Mouse (Mus musculus): Measurements from ENCODE around the gene Tatdn3.

Gene Tatdn3

GRCm38 (mm10) chr1:191083230-191083629 is 20.5 kb upstream of the Tatdn3 start:
- DNase-seq (ENCODE audit: low read depth in 1 of 2, low spot score in 2 of 2): no peak

DNA sequence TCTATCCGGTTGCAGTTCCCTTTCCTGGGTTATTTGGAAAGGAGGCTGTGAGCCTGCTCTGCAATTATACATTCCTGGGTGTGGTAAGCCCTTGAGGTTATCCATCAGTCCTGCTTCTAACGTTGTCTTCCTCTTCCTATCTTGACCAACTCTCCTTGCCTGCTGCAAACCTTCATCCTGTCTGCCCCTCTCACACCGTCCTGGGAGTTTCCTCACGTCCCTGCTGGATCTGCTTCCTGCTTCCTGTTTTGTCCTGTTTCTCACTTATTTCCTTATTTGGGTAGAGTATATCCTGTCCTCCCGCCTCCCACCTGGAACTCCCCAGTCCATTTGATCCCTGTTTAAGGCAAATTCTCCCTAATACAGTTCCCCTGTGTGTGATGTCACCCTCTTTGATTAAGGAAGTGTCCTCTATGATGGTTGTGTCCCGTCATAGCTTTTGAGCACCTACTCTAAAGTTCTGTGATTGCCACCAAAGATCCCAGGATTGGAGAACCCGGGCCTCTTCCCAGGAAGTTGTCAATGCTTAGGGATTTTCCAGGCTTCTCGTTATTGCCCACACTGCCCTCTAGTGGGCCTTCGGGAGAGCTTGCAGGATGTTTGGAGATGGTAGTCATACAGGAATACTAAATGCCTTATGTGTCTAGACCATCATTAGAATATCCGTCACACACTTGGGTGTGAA is 12.6 kb upstream of the Tatdn3 start:
- peak; percentile 45 to 51 for DNase-seq (ENCODE audit: low read depth in 1 of 2, low spot score in 2 of 2)

DNA sequence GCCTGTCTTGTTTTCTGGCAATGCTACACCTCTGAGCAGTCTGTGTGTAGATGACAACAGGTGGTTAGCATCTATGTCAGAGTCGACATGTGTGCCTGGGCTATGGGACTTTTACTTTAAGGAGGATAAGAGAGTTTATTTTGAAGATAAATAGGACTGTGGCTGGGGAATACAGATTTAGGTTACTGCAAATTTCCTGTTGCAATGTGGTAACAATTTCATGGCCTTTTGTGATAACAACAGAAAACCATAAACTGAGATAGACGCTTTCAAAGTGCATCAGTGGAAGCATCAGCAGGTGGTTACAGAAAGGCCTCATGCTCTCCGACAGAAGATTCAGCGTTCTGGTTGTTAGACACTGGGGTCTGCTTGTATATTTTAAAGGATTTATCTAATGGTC is 10.8 kb upstream of the Tatdn3 start:
- DNase-seq (ENCODE audit: low read depth in 1 of 2, low spot score in 2 of 2): no peak

GRCm38 (mm10) chr1:191073001-191073400 is 10.3 kb upstream of the Tatdn3 start:
- DNase-seq (ENCODE audit: low read depth in 1 of 2, low spot score in 2 of 2): peak; percentile 82 to 84

DNA sequence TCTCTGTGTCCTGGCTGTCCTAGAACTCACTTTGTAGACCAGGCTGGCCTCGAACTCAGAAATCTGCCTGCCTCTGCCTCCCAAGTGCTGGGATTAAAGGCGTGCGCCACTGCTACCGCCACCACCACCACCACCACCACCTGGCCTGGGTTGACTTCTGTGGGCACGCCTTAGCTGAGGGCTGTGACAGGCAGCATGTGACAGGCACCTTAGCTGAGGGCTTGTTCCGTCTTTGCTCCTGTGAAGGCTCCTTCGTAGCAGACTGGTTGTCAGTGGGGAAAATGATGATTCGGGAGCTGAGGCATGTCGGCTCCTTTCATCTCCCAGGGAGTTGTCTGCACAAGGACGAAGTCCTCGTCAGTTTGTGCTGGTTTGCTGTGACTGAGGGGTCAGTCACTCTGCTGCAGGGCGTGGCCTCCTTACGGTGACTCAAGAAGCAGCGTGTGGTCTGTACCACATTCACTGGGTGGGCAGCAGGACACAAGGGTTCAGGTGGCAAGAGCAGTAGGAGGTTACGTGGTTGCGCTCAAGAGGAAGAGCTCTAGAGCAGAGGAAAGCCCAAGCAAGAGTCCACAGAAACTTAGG is 9.7 kb upstream of the Tatdn3 start:
- DNase-seq (ENCODE audit: low read depth in 1 of 2, low spot score in 2 of 2): no peak

DNA sequence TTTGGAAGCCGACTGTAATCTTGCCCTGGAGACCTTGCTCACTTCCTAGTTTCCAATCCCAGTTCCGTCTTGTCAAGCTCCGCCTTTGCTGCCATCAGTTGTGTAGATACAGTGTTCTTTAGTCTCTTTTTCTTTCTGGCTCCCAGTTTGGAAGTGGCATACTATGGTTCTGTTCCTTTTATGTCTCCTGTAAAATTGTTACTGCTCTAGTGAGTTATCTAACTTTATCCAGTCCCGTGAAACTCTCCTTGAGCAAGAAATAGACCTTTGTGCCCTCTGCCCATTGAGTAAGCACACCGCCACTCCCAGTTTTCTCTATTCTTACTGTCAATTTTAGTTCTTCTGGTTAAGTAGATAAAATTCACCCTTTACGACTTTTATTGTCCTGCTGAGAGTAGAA is 8.9 kb upstream of the Tatdn3 start:
- DNase-seq (ENCODE audit: low read depth in 1 of 2, low spot score in 2 of 2): peak in 1 of 2 experiments; percentile 30

GRCm38 (mm10) chr1:191070259-191070658 is 7.5 kb upstream of the Tatdn3 start:
- DNase-seq (ENCODE audit: low read depth in 1 of 2, low spot score in 2 of 2): no peak

DNA sequence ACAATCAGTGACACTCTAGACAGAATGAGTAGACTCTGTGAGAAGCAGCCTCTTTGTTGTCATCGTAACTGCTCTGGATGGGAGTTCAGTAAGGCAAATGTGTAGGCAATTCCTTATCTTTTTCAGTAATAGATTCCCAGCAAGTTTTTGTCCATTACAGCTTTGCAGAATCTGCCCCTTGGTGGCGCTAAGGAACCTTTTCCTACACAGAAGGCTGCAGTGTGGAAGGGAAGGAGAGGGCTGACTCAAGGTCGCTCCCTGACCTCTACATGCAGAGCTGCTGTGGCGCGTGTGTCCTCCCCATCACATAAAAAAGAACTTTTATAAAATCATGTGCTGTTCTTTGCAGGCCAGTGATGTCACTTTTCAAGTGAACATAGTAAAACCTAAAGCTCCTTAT is 5.6 kb upstream of the Tatdn3 start:
- DNase-seq (ENCODE audit: low read depth in 1 of 2, low spot score in 2 of 2): no peak

DNA sequence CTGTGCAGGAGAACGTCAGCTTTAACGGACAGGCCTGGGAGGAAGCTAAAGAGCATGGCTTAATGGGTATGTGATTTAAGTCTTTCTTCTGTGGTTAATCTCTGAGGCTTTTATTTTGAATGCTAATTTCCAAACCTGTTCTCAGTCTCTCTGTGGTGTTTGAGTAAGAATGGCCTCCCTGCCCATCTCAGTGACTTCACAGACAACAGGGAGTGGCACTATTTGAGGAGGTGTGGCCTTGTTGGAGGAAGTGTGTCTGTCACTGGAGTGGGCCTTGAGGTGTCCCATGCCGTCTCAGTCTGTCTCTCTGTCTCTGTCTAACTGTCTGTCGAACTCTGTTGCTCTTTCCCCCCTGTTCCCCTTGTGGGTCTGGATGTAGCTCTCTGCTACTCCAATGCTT is 2.5 kb upstream of the Tatdn3 start:
- DNase-seq (ENCODE audit: low read depth in 1 of 2, low spot score in 2 of 2): no peak

- DNase-seq (ENCODE audit: low read depth in 1 of 2, low spot score in 2 of 2): no peak
Observed at GRCm38 (mm10) chr1:191064535-191064934, 1.8 kb upstream of the Tatdn3 start.

DNA sequence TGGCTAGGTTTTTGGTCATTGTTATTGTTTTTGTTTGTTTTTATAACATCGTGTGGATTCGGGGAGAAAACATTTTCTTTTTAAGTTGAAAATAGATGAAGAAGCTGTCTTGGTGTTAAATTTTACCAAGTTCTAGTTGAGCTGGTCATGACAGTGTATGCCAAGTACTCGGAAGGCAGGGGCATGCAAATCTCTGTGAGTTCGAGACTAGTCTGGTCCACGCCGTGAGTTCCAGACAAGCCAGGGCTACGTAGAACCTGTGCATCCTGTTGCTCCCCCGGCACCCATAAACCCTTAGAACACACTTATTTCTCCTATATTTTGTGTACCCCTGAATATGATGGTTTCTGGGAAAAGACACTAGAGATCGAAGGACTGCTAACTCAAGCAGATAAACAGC is 968 bp upstream of the Tatdn3 start:
- no peak for DNase-seq (ENCODE audit: low read depth in 1 of 2, low spot score in 2 of 2)

- no peak for DNase-seq (ENCODE audit: low read depth in 1 of 2, low spot score in 2 of 2)
Observed at GRCm38 (mm10) chr1:191062241-191062780, 421 bp downstream of the Tatdn3 start.

DNA sequence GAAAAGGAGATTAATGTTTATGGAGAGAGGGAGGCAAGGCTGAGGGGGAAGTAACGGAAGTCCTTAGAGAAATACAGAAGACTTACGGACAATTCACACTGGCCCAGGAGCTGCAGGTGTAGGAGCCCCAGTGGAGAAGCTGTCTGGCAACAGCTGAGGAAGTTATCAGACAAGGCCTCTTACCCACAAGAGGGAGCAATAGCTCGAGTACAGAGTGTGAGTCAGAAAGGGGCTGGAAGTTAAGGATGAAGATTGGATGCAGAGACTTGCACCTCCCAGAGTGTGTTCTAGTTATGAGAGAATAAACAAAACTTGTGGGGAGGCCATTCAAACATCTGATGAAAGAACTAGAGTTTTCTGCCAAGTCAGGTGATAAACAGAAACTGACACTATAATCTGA is 5.3 kb downstream of the Tatdn3 start:
- no peak for DNase-seq (ENCODE audit: low read depth in 1 of 2, low spot score in 2 of 2)

DNA sequence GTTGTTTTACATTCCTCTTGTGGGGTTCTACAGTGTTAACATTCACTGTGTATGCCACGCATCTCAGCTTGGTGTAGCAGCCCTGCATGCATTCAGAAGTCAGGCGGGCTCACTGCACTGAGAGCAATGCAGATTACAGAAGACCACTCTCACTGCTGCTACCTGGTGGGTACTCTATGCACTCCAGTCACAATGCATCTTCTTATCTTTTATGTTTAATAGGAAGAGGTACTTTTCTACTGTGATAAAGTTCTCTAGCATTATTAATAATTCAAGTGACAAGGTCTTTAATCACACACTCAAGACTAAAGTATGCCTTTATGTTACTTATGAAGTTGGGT is 7.2 kb downstream of the Tatdn3 start:
- no peak for DNase-seq (ENCODE audit: low read depth in 1 of 2, low spot score in 2 of 2)

DNA sequence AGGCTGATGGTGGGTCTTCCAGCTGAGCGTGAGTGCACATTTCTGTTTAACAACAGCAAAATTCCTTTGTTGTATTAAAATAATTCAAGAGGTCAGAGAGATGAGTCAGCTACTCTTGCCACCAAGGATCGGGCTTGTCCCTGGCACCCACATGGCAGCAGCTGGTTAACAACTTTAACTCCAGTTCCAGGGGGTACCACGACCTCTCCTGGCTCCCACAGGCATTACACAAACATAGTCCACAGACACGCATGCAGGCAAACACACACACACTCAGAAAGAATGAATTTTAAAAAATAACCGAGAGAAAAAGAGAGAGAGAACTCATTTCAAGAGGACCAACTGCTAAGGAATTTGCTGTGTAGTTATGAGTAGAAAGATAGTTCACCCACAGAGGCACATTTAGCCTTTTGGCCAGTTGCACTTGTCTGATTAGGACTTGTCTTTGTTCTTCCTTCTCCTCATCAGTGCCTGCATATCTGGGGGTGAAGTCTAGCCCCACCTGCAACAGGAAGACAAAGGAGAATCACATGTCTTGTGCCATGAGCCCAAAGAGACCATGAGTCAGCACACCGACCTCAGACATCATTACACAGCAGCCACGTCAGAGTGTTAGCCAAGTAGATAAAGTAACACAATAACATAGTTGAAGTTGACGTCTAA is 7.7 kb downstream of the Tatdn3 start:
- no peak for DNase-seq (ENCODE audit: low read depth in 1 of 2, low spot score in 2 of 2)

DNA sequence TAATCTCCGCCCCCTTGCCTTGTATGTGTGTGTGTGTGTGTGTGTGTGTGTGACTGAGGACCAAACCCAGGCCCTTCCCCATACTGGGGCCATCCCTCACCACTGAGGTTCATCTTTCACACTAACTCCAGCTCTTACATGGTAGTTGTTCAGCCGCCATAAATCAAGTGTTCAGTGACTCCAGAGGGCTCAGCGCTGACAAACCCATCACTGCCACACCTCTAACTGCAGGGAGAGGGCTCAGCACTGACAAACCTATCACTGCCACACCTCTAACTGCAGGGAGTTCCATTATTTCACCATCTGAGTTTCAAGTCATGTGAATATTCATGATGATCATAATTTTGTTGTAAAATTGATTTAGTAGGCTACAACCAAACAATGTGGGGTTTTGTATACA is 9.2 kb downstream of the Tatdn3 start:
- no peak for DNase-seq (ENCODE audit: low read depth in 1 of 2, low spot score in 2 of 2)

DNA sequence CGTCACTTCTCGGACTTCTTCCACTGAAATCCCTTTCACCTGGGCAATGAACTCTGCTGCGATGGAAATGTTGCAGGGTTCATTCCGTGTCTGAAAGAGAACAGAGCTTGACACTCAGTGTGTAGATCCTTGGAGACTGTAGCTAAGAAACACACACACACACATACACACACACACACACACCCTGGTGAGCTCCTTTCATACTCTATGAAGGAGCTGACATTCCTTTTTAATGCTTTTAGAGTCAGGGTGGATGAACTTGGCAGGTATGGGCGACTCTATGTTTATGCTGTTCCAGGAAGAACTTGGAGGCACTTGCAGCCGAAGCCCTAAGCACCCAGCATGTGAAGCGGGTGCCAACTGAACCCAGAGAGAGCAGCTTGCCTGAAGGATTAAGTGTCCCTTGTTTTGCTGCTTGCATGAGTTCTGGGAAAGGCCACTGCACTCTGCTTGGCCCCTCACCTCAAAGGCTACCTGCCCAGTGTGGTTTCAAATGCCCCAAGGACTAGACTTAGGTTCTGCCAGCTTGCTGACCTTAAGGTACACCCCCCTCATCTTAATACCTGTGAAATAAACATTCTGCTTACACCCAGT is 16.4 kb downstream of the Tatdn3 start:
- DNase-seq (ENCODE audit: low read depth in 1 of 2, low spot score in 2 of 2): no peak

DNA sequence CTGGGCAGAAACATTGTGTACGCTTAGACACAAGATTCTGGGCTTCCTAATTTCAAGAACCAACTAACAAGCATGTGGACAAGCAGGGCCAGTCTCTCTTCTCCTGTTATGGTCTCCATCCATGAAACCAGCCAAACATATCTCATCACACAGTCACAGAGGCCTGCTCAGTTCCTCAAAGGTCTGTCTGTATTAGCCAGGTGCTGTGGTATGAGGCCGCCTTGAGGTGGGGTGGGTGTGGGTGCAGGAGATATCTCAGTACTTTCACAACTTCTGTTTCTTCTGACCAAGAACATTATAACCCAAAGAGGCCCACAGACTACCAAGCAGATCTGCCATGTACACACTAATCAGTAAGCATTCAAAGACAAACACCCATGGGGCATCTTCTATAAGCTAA is 17.5 kb downstream of the Tatdn3 start:
- no peak for DNase-seq (ENCODE audit: low read depth in 1 of 2, low spot score in 2 of 2)

- no peak for DNase-seq (ENCODE audit: low read depth in 1 of 2, low spot score in 2 of 2)
Observed at GRCm38 (mm10) chr1:191042688-191043087, 20.0 kb downstream of the Tatdn3 start.

- no peak for DNase-seq (ENCODE audit: low read depth in 1 of 2, low spot score in 2 of 2)
Observed at GRCm38 (mm10) chr1:191042106-191042505, 20.6 kb downstream of the Tatdn3 start.

GRCm38 (mm10) chr1:191041352-191041751 is 21.4 kb downstream of the Tatdn3 start:
- DNase-seq (ENCODE audit: low read depth in 1 of 2, low spot score in 2 of 2): no peak

DNA sequence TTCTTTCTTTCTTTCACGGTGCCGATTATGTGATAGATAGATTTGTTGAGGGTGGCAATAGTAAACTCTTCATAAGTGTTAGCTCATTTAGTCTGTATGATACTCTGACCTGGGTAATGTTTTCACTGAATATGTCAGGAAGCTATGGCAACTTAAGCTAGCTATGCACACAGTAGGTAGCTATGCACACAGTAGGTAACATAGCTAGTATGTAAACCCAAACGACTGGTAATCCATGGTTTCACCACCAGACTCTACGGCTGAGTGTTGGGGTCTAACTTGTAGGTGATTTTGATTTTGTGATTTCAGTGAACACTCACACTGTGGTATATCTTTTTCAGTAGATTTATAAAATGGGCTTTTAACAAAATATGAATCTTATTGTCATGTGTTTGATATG is 24.7 kb downstream of the Tatdn3 start:
- DNase-seq (ENCODE audit: low read depth in 1 of 2, low spot score in 2 of 2): no peak

Measured in monocyte, adult 2 months (primary cell).